Mouse (Mus musculus) common myeloid progenitor, adult 5-6 weeks (primary cell): Measurements from ENCODE around the gene Krtap9-5. TPM values are rescaled to one million over a fixed set of nuclear protein-coding genes. Genes with fewer than 3 reads are reported as not detected.

Experiments used
- total RNA-seq: library from RNA; stranded (forward); fragments of 200-1000, 187-1606 nt; gene quantifications from 2 replicates; pipeline ENCODE4 v1.2.3, GENCODE M21; 2017

The Krtap9-5 gene
- total RNA-seq, 1 experiment from 2014 or later: not detected

Other genes starting within 250 kb of the Krtap9-5 start
- gene Gm14180, start 214.2 kb upstream of the Krtap9-5 start, total RNA-seq: not detected in 2 replicates
- gene Gm11595, start 175.6 kb upstream of the Krtap9-5 start, total RNA-seq: not detected in 2 replicates
- not detected in 2 replicates for gene Krtap4-8, start 167.8 kb upstream of the Krtap9-5 start, total RNA-seq
- gene Krtap4-9, start 163.3 kb upstream of the Krtap9-5 start, total RNA-seq: not detected in 2 replicates
- gene Gm11596, start 155.0 kb upstream of the Krtap9-5 start, total RNA-seq: not detected in 2 replicates
- not detected in 2 replicates for gene Gm11569, start 149.5 kb upstream of the Krtap9-5 start, total RNA-seq
- not detected in 2 replicates for gene Gm11554, start 144.0 kb upstream of the Krtap9-5 start, total RNA-seq
- gene Krtap4-13, start 138.6 kb upstream of the Krtap9-5 start, total RNA-seq: not detected in 2 replicates
- gene Gm11564, start 132.8 kb upstream of the Krtap9-5 start, total RNA-seq: not detected in 2 replicates
- not detected in 2 replicates for gene 2300003K06Rik, start 110.4 kb upstream of the Krtap9-5 start, total RNA-seq
- gene Krtap4-16, start 96.9 kb upstream of the Krtap9-5 start, total RNA-seq: not detected in 2 replicates
- not detected in 2 replicates for gene Gm11568, start 90.6 kb upstream of the Krtap9-5 start, total RNA-seq
- gene Gm11559, start 84.0 kb upstream of the Krtap9-5 start, total RNA-seq: not detected in 2 replicates
- not detected in 2 replicates for gene Krtap9-1, start 75.1 kb upstream of the Krtap9-5 start, total RNA-seq
- gene Gm11567, start 69.3 kb upstream of the Krtap9-5 start, total RNA-seq: not detected in 2 replicates
- gene Krtap31-1, start 40.6 kb upstream of the Krtap9-5 start, total RNA-seq: not detected in 2 replicates
- gene Gm11565, start 33.7 kb upstream of the Krtap9-5 start, total RNA-seq: not detected in 2 replicates
- gene Krtap31-2, start 12.2 kb upstream of the Krtap9-5 start, total RNA-seq: not detected in 2 replicates
- not detected in 2 replicates for gene Krtap29-1, start 30.6 kb downstream of the Krtap9-5 start, total RNA-seq
- gene Krtap16-1, start 38.1 kb downstream of the Krtap9-5 start, total RNA-seq: not detected in 2 replicates
- not detected in 2 replicates for gene Krtap17-1, start 45.5 kb downstream of the Krtap9-5 start, total RNA-seq
- gene Krt33a, start 67.7 kb downstream of the Krtap9-5 start, total RNA-seq: not detected in 2 replicates
- not detected in 2 replicates for gene Krt33b, start 81.4 kb downstream of the Krtap9-5 start, total RNA-seq
- not detected in 2 replicates for gene Krt34, start 93.1 kb downstream of the Krtap9-5 start, total RNA-seq
- not detected in 2 replicates for gene Krt31, start 102.1 kb downstream of the Krtap9-5 start, total RNA-seq
- not detected in 2 replicates for gene Krt32, start 139.8 kb downstream of the Krtap9-5 start, total RNA-seq
- not detected in 2 replicates for gene Krt35, start 147.8 kb downstream of the Krtap9-5 start, total RNA-seq
- not detected in 2 replicates for gene Krt36, start 157.2 kb downstream of the Krtap9-5 start, total RNA-seq
- gene Krt13, start 173.1 kb downstream of the Krtap9-5 start, total RNA-seq: not detected in 2 replicates
- not detected in 2 replicates for gene Krt15, start 187.5 kb downstream of the Krtap9-5 start, total RNA-seq
- not detected in 2 replicates for gene Krt19, start 200.2 kb downstream of the Krtap9-5 start, total RNA-seq
- not detected in 2 replicates for gene Krt9, start 244.8 kb downstream of the Krtap9-5 start, total RNA-seq